Mouse (Mus musculus): ENCODE results near the gene Aes.

Gene Aes

GRCm38 (mm10) chr10:81559163-81559626, at the start of gene Aes:
Aes (plus strand) TSS chr10:81559488.
- DNase-seq (ENCODE audit: low spot score in 2 of 2), result peak; percentile 68 to 81

GRCm38 (mm10) chr10:81510246-81510810, 49.0 kb upstream of the Aes start:
- no peak for DNase-seq (ENCODE audit: low spot score in 2 of 2)

GRCm38 (mm10) chr10:81513798-81514197, 45.5 kb upstream of the Aes start:
- no peak for DNase-seq (ENCODE audit: low spot score in 2 of 2)

DNA sequence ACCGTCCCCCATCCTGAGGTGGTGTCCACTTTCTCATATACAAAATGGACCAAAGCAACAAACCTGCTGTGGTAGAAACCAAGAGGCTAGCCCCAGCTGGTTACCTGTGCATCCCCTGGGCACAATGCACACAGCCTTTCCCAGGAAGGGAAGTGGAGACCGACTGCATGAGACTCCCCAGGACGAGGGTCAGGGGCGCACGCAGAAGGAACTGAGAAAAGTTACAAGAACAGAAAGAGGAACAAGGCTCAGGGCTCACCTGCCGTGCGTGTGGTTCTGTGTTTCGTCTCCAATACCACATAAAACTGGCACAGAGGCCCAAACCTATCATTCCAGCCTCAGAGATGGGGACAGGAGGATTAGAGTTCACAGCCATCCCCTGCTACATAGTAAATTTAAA, 42.1 kb upstream of the Aes start:
- peak in 1 of 2 experiments; percentile 64 for DNase-seq (ENCODE audit: low spot score in 2 of 2)

DNA sequence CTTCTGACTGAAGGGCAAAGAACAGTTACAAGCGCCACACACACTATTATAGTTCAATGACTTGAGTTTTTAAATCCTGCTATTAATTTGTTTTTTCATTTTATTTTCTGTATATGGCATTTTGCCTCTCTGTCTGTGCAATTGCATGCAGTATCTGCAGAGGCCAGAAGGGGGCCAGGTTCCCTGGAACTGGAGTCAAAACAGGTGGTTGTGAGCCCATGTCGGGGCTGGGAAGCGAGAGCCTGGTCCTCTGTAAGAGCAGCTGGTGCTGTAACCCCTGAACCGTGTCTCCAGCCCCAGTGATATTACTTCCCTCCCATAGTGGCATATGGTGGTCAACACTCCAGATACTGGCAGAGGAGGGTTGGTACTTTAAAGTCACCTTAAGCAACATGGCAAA, 40.7 kb upstream of the Aes start:
- peak; percentile 69 to 88 for DNase-seq (ENCODE audit: low spot score in 2 of 2)

GRCm38 (mm10) chr10:81519227-81519977, 39.9 kb upstream of the Aes start:
- DNase-seq (ENCODE audit: low spot score in 2 of 2), result peak in 1 of 2 experiments; percentile 51

GRCm38 (mm10) chr10:81519978-81520365, 39.3 kb upstream of the Aes start:
- DNase-seq (ENCODE audit: low spot score in 2 of 2), result no peak

- DNase-seq (ENCODE audit: low spot score in 2 of 2), result no peak
Observed at GRCm38 (mm10) chr10:81523142-81523541, 36.1 kb upstream of the Aes start.

DNA sequence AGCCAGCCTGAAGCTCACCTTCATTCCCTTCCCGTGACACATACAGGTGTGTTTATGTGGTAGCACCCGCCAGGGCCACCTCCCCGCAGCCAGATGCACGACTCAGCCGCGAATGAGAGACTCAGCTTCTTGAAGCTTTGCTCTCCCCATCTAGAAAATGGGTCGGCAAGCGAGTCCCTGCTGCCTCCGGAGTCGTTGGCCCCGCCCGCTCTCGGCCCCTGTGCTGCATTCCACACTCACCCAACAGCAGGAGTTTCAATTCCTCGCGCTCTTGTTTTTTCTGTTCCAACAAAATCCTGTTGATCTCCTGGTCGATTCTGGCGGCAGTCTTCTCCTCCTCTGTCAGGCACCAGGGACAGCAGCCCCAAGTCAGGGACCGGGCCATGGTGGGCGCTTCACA, 35.7 kb upstream of the Aes start:
- DNase-seq (ENCODE audit: low spot score in 2 of 2), result peak in 1 of 2 experiments; percentile 55

DNA sequence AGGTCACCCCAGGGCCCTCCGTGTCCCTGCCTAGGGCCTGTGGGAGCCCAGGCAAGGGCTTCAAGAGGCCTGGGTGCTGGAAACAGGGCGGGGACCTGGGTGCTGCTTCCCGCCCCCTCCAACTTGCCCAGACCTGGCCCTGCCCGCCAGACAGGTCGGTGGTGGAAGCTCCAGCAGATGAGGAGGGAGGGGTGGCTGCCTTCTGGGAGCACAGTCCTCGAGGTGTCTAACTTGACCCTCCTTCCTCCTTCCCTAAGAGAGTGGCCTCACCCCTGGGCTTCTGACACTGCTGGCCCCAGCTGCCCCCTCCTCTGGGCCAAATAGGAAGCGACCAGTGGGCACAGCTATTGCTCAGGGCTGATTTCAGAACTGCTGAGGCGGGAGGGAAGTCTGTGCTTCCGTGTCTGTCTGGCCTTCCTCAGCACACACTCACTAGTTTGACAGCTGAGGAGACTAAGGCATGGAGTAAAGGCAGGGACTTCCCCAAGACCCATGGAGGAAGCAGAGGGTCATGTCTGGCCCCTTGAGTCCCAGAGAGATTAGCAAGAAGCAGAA, 35.2 kb upstream of the Aes start, which contains the start of gene Gna15:
Gene Gna15 (minus strand): TSS at position 175 of the 555 bp plus-strand sequence.
- peak in 1 of 2 experiments; percentile 45 for DNase-seq (ENCODE audit: low spot score in 2 of 2)

DNA sequence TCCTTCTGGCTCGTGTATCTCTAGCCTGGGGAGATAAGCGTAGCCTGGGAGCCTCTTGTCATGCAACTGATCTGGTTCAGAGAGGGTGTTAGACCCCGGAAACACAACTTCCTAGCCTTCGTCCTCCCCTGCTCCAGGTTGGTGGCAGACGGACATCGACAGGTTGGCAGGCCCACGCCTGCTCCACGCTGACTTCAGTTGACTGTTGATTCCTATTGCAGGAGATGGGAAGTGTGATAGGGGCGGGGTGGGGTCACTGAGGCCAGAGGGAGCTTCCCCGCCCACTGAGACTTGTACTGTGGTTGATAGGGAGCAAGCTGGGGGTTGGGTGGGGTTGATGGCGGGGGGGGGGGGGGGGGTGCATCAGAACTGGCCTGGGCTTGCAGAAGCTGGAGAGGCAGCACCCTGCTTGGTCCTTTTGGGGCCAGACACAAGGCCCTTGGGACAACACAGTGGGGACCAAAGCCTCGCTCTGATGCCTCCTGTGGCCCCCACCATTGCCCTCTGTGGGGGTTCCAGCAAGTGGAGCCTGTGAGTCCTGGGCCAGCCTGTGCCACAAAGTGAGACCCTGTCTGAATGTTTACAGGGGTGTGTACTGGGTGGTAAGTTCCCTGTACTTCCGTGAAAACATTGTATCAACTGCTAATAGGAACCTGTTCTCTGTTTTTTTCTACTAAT, 34.1 kb upstream of the Aes start:
- no peak for DNase-seq (ENCODE audit: low spot score in 2 of 2)

GRCm38 (mm10) chr10:81526779-81527178, 32.5 kb upstream of the Aes start:
- peak; percentile 93 for DNase-seq (ENCODE audit: low spot score in 2 of 2)

DNA sequence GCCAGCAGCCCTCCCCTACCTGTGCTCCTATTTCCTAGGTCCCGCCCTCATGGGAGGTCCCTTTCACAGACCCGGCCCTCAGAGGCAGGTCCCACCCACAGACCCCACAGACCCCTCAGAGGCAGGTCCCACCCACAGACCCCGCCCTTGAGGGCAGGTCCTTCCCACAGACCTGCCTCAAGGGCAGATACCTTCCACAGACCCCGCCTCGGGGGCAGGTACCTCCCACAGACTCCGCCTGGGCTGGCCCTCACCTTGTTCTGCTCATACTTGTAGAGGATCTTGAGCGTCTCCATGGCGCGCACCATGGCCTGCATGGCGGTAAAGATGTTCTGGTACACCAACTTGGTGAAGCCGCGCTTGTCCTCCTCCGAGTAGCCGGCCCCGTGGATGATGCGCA, 24.5 kb upstream of the Aes start:
- no peak for DNase-seq (ENCODE audit: low spot score in 2 of 2)

GRCm38 (mm10) chr10:81536734-81537133, 22.6 kb upstream of the Aes start:
- DNase-seq (ENCODE audit: low spot score in 2 of 2), result peak in 1 of 2 experiments; percentile 65

- no peak for DNase-seq (ENCODE audit: low spot score in 2 of 2)
Observed at GRCm38 (mm10) chr10:81537429-81537828, 21.9 kb upstream of the Aes start.

GRCm38 (mm10) chr10:81538321-81539048, 20.8 kb upstream of the Aes start:
- DNase-seq (ENCODE audit: low spot score in 2 of 2), result peak in 1 of 2 experiments; percentile 34

GRCm38 (mm10) chr10:81541363-81541762, 17.9 kb upstream of the Aes start:
- no peak for DNase-seq (ENCODE audit: low spot score in 2 of 2)

- DNase-seq (ENCODE audit: low spot score in 2 of 2), result no peak
Observed at GRCm38 (mm10) chr10:81541803-81542202, 17.5 kb upstream of the Aes start.

GRCm38 (mm10) chr10:81542727-81543460, 16.4 kb upstream of the Aes start:
- no peak for DNase-seq (ENCODE audit: low spot score in 2 of 2)

GRCm38 (mm10) chr10:81543633-81544032, 15.7 kb upstream of the Aes start:
- no peak for DNase-seq (ENCODE audit: low spot score in 2 of 2)

All from spleen, postnatal 10 days (tissue).